Mouse (Mus musculus): ENCODE data around the gene Dbi.

Gene Dbi

GRCm38 (mm10) chr1:120120141-120120968 is 523 bp downstream of the Dbi start:
- peak; percentile 28 for DNase-seq

GRCm38 (mm10) chr1:120119389-120119788 is 1.5 kb downstream of the Dbi start:
- no peak for DNase-seq

- DNase-seq, result no peak
Measured at GRCm38 (mm10) chr1:120118854-120119253, 2.0 kb downstream of the Dbi start.

GRCm38 (mm10) chr1:120116106-120116505 is 4.8 kb downstream of the Dbi start:
- DNase-seq, result no peak

- DNase-seq, result no peak
Measured at GRCm38 (mm10) chr1:120115671-120116081, 5.2 kb downstream of the Dbi start.

GRCm38 (mm10) chr1:120112251-120113187 is 8.4 kb downstream of the Dbi start:
- DNase-seq, result no peak

GRCm38 (mm10) chr1:120111766-120112165 is 9.1 kb downstream of the Dbi start:
- no peak for DNase-seq

GRCm38 (mm10) chr1:120109741-120110432 is 11.0 kb downstream of the Dbi start:
- DNase-seq, result no peak

- DNase-seq, result no peak
Measured at GRCm38 (mm10) chr1:120105556-120105959, 15.3 kb downstream of the Dbi start.

GRCm38 (mm10) chr1:120101227-120101609 is 19.7 kb downstream of the Dbi start:
- DNase-seq, result no peak

GRCm38 (mm10) chr1:120100456-120101226 is 20.2 kb downstream of the Dbi start:
- DNase-seq, result no peak

- DNase-seq, result no peak
Measured at GRCm38 (mm10) chr1:120099483-120099882, 21.4 kb downstream of the Dbi start.

- peak; percentile 59 for DNase-seq
Measured at GRCm38 (mm10) chr1:120098327-120098726, 22.6 kb downstream of the Dbi start.

- DNase-seq, result no peak
Measured at GRCm38 (mm10) chr1:120094920-120095319, 26.0 kb downstream of the Dbi start.

- peak; percentile 81 for DNase-seq
Measured at GRCm38 (mm10) chr1:120093482-120094134, 27.3 kb downstream of the Dbi start.

GRCm38 (mm10) chr1:120090880-120091570 is 29.9 kb downstream of the Dbi start:
- DNase-seq, result no peak

- DNase-seq, result no peak
Measured at GRCm38 (mm10) chr1:120089180-120089579, 31.7 kb downstream of the Dbi start.

- DNase-seq, result no peak
Measured at GRCm38 (mm10) chr1:120086644-120087043, 34.2 kb downstream of the Dbi start.

- DNase-seq, result no peak
Measured at GRCm38 (mm10) chr1:120085696-120086095, 35.2 kb downstream of the Dbi start.

GRCm38 (mm10) chr1:120083921-120084517 is 36.9 kb downstream of the Dbi start:
- DNase-seq, result no peak
